Mouse (Mus musculus): ENCODE results near the gene Slk. TPM values are rescaled to one million over a fixed set of nuclear protein-coding genes. Genes with fewer than 3 reads are reported as not detected.

Gene Slk
- polyA plus RNA-seq, 1 experiment from 2014 or later, result 14.6 TPM

DNA sequence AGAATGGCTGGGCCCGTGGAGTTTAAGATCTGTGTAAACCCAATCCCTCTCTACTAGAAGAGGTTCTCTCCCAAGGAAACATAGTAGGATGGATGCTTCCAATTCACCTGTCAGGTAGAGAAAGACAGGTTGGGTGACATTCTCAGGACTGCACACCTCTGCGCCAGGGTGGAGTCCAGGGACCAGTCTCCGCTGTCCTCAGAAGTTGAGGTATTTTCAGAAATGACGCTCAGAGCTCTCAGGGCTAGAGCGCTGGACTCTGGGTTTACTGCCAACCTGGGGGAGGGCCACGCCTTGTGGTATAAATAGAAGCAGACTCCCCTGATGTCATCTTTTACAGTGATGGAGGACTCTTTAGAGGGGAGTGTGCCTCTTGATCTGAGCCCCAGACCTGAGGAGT, 41.6 kb upstream of the Slk start:
- DNase-seq (ENCODE audit: low spot score) (peak; percentile 91), ATAC-seq (peak; percentile 67)
- Histone ChIP-seq H3K36me3 (ENCODE audit: insufficient read depth, low read length) (0 out of 2 replicates have a peak, but pooled peaks cover 4% of the 10 kb centered on the region), H3K4me3 (ENCODE audit: low read depth, low read length) (peak overlapping the region; percentile 48), H3K27ac (ENCODE audit: low read length) (peak overlapping the region; percentile 95), H3K9ac (replicated peaks; ENCODE audit: low read depth) (peak overlapping the region; percentile 35; the same call in 1 of the 2 replicates), H3K9me3 (ENCODE audit: low read length) (no peaks in the 10 kb centered on the region), H3K4me1 (ENCODE audit: insufficient read depth, low read depth, low read length) (peaks cover 18% of the 10 kb centered on the region; the same call in 1 of the 2 replicates), H3K4me2 (replicated peaks; ENCODE audit: low read depth, low read length) (peak overlapping the region; percentile 64), H3K27me3 (replicated peaks; ENCODE audit: insufficient read depth, low read length) (no peaks in the 10 kb centered on the region)
- 33% methylated on average over 6 of the region's 6 CpGs for WGBS
- TF ChIP-seq EP300 (IDR thresholded peaks at IDR 0.05), result peak; percentile 37; the same call in 1 of the 2 replicates
- TF ChIP-seq CTCF (IDR thresholded peaks at IDR 0.05), result no peak

DNA sequence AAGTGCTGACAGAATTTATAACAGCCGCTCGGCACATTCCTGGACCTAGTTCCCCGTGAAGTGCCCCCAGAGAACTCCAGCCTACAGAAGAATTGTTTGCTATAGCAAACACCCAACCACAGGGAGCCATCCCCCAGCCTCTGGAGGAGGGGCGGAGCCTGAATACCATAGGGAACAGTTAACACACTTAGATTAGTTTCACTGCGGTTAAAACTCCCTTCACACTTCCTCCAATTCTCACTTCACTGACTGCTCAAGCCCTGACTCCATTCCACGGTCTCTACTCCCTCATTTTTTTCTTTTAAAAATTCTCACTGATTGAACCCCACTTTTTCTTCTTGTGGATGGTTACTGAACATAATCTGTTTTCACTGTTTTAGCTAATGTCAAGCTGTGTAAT, 40.7 kb upstream of the Slk start:
- no peak for TF ChIP-seq CTCF (IDR thresholded peaks at IDR 0.05)
- TF ChIP-seq EP300 (IDR thresholded peaks at IDR 0.05), result no peak; the same call in none of the 2 replicates
- ATAC-seq (peak; percentile 42), DNase-seq (ENCODE audit: low spot score) (peak; percentile 89)
- Histone ChIP-seq H3K9ac (replicated peaks; ENCODE audit: low read depth) (no peak overlapping the region), H3K36me3 (ENCODE audit: insufficient read depth, low read length) (0 out of 2 replicates have a peak, but pooled peaks cover 2% of the 10 kb centered on the region), H3K27ac (ENCODE audit: low read length) (peak overlapping the region; percentile 95), H3K4me2 (replicated peaks; ENCODE audit: low read depth, low read length) (no peak overlapping the region), H3K4me3 (ENCODE audit: low read depth, low read length) (no peak overlapping the region), H3K4me1 (ENCODE audit: insufficient read depth, low read depth, low read length) (peaks cover 18% of the 10 kb centered on the region; the same call in 1 of the 2 replicates), H3K9me3 (ENCODE audit: low read length) (no peaks in the 10 kb centered on the region), H3K27me3 (replicated peaks; ENCODE audit: insufficient read depth, low read length) (no peaks in the 10 kb centered on the region)
- 10% methylated on average over 6 of the region's 6 CpGs for WGBS

DNA sequence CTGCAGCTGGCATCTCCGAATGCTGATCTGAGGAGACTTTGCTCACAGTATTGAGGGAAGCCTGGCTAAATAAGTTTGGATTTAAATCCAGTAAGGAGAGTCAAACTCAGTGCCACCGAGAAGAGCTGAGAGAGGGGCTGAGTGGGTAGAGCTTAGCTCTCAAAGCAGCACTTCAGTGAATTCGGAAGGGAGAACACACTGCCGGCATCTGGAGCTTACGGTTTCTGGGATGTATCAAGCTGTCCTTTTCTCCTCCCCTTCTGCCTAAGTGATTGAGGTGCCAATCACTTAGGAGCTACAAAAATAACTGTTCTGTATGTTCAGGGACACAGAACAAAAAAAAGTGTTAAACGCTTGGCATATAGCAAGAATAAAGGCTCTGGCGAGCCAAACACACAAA, 37.0 kb upstream of the Slk start:
- TF ChIP-seq EP300 (IDR thresholded peaks at IDR 0.05) (no peak), CTCF (IDR thresholded peaks at IDR 0.05) (no peak)
- Histone ChIP-seq H3K9me3 (ENCODE audit: low read length) (no peaks in the 10 kb centered on the region), H3K27me3 (replicated peaks; ENCODE audit: insufficient read depth, low read length) (no peaks in the 10 kb centered on the region), H3K36me3 (ENCODE audit: insufficient read depth, low read length) (no peaks in the 10 kb centered on the region), H3K27ac (ENCODE audit: low read length) (no peak overlapping the region), H3K4me2 (replicated peaks; ENCODE audit: low read depth, low read length) (no peak overlapping the region), H3K4me3 (ENCODE audit: low read depth, low read length) (no peak overlapping the region), H3K9ac (replicated peaks; ENCODE audit: low read depth) (no peak overlapping the region), H3K4me1 (ENCODE audit: insufficient read depth, low read depth, low read length) (peaks cover 10% of the 10 kb centered on the region; the same call in 1 of the 2 replicates)
- ATAC-seq, result no peak
- 73% methylated on average over 7 of the region's 7 CpGs for WGBS
- no peak for DNase-seq (ENCODE audit: low spot score)

DNA sequence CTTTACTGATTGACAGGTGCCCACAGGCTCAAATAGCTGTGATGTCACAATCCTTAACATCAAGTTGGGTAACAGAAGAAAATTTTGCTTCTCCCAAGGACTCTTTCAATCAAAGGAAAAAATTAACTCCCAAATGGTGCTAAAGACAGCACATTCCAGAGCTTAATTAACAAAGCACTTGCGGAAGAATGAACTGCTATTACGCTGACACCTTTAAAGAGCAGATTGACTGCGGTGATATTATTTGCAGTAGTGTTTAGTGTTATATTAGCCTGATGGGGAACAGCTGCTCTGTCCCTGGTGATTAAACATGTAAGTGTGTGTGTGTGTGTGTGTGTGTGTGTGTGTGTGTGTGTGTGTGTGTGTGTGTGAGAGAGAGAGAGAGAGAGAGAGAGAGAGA, 34.4 kb upstream of the Slk start:
- Histone ChIP-seq H3K9me3 (ENCODE audit: low read length) (no peaks in the 10 kb centered on the region), H3K4me3 (ENCODE audit: low read depth, low read length) (no peak overlapping the region), H3K9ac (replicated peaks; ENCODE audit: low read depth) (no peak overlapping the region), H3K27me3 (replicated peaks; ENCODE audit: insufficient read depth, low read length) (no peaks in the 10 kb centered on the region), H3K36me3 (ENCODE audit: insufficient read depth, low read length) (no peaks in the 10 kb centered on the region), H3K27ac (ENCODE audit: low read length) (no peak overlapping the region), H3K4me1 (ENCODE audit: insufficient read depth, low read depth, low read length) (no peaks in the 10 kb centered on the region), H3K4me2 (replicated peaks; ENCODE audit: low read depth, low read length) (no peak overlapping the region)
- no peak for DNase-seq (ENCODE audit: low spot score)
- WGBS, result 56% methylated on average over 3 of the region's 3 CpGs
- no peak for ATAC-seq
- TF ChIP-seq EP300 (IDR thresholded peaks at IDR 0.05), result no peak
- TF ChIP-seq CTCF (IDR thresholded peaks at IDR 0.05), result no peak

DNA sequence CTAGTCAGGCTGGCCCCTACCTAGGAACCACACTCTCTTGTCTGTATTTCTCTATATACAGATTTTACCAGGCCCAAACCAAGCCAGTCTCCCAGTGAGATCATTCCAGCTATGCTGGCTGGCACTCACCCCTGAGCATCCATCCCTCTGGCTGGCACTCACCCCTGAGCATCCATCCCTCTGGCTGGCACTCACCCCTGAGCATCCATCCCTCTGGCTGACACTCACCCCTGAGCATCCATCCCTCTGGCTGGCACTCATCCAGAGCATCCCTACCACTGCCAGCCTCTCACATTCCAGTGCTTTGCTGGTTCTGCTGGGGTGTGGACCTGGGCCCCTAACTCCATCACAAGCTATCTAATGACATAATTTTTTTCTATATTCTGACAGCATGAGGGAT, 34.0 kb upstream of the Slk start:
- no peaks in the 10 kb centered on the region for H3K9me3 ChIP-seq (ENCODE audit: low read length)
- no peak for TF ChIP-seq CTCF (IDR thresholded peaks at IDR 0.05)
- TF ChIP-seq EP300 (IDR thresholded peaks at IDR 0.05), result no peak
- H3K4me1 ChIP-seq (ENCODE audit: insufficient read depth, low read depth, low read length), result no peaks in the 10 kb centered on the region
- no peak for ATAC-seq
- no peak overlapping the region for H3K9ac ChIP-seq (replicated peaks; ENCODE audit: low read depth)
- no peak overlapping the region for H3K4me2 ChIP-seq (replicated peaks; ENCODE audit: low read depth, low read length)
- DNase-seq (ENCODE audit: low spot score), result no peak
- no peak overlapping the region for H3K4me3 ChIP-seq (ENCODE audit: low read depth, low read length)
- no peaks in the 10 kb centered on the region for H3K36me3 ChIP-seq (ENCODE audit: insufficient read depth, low read length)
- no peak overlapping the region for H3K27ac ChIP-seq (ENCODE audit: low read length)
- H3K27me3 ChIP-seq (replicated peaks; ENCODE audit: insufficient read depth, low read length), result no peaks in the 10 kb centered on the region

DNA sequence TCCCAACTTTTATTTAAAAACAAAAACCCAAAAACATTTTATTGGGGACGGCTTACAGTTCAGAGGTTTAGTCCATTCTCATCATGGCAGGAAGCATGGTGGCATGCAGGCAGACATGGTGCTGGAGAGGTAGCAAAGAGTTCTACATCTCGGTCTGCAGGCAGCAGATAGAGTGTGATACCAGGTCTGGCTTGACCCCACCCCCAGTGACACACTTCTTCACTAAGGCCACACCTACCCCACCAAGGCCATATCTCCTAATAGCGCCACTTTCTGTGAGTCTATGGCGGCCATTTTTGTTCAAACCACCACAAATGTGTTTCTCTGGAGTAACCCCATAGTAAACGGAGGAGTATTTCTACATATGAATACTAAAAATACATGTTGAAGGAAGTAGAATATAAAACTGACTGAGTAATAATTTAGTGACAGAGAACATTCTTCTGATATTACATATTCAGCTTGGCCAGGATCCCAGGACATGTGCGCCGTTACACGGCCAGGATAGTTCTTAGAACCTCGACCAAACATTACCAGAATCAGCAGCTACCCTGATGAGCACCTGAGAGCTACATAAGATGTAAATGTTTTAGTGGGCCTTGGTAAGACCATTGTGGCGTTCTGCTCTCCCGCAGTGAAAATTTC, 30.9 kb upstream of the Slk start:
- Histone ChIP-seq H3K9ac (replicated peaks; ENCODE audit: low read depth) (no peak overlapping the region), H3K27me3 (replicated peaks; ENCODE audit: insufficient read depth, low read length) (no peaks in the 10 kb centered on the region), H3K4me1 (ENCODE audit: insufficient read depth, low read depth, low read length) (no peaks in the 10 kb centered on the region), H3K9me3 (ENCODE audit: low read length) (no peaks in the 10 kb centered on the region), H3K27ac (ENCODE audit: low read length) (no peak overlapping the region), H3K4me3 (ENCODE audit: low read depth, low read length) (no peak overlapping the region), H3K4me2 (replicated peaks; ENCODE audit: low read depth, low read length) (no peak overlapping the region), H3K36me3 (ENCODE audit: insufficient read depth, low read length) (no peaks in the 10 kb centered on the region)
- ATAC-seq (no peak), DNase-seq (ENCODE audit: low spot score) (no peak)
- WGBS, result 79% methylated on average over 11 of the region's 11 CpGs
- TF ChIP-seq EP300 (IDR thresholded peaks at IDR 0.05) (no peak), CTCF (IDR thresholded peaks at IDR 0.05) (no peak)

Measured in lung, postnatal 0 days (tissue).